Mouse (Mus musculus): ENCODE measurements around the gene Mosmo.

GRCm38 (mm10) chr7:120671271-120671670 lies 6.1 kb upstream of the Mosmo start:
- TF ChIP-seq POLR2A (IDR thresholded peaks at IDR 0.05; ENCODE audit: low read depth, low read length): no peak
- TF ChIP-seq CTCF (IDR thresholded peaks at IDR 0.05; ENCODE audit: borderline replicate concordance, insufficient read depth, low read length): no peak
